Mouse (Mus musculus) bone marrow, adult 2 months (tissue): ENCODE data around the gene Sumf2.

ENCODE experiments used
- CTCF ChIP-seq: fragments of 200-500 bp; IDR thresholded peaks from 2 replicates; pipeline ENCODE4 v1.5.1; 2011; ENCODE audit warnings: low read length, control low read depth; ENCODE audit not compliant: control insufficient read depth, insufficient read depth
- POLR2A ChIP-seq: fragments of 200-500 bp; IDR thresholded peaks from 2 replicates; pipeline ENCODE4 v1.6.1; 2011; ENCODE audit warnings: low read depth, mild to moderate bottlenecking, control low read depth, low read length, borderline replicate concordance; ENCODE audit not compliant: control insufficient read depth

GRCm38 (mm10) chr5:129873942-129874341, 27.2 kb downstream of the Sumf2 start:
- TF ChIP-seq CTCF (no peak), POLR2A (no peak)
